Mouse (Mus musculus) A20 (cell line): ENCODE measurements around the gene Olig2.
"Not testable (repeated sequence)": the region's sequence is repeated elsewhere in the genome, so short reads cannot be mapped to it uniquely, and the experiment has no call there.

Experiments
- DNase-seq: peaks from one replicate; pipeline ENCODE4 v3.0.0-alpha.2; 2011; ENCODE audit warnings: low read depth, low spot score

Olig2 gene

DNA sequence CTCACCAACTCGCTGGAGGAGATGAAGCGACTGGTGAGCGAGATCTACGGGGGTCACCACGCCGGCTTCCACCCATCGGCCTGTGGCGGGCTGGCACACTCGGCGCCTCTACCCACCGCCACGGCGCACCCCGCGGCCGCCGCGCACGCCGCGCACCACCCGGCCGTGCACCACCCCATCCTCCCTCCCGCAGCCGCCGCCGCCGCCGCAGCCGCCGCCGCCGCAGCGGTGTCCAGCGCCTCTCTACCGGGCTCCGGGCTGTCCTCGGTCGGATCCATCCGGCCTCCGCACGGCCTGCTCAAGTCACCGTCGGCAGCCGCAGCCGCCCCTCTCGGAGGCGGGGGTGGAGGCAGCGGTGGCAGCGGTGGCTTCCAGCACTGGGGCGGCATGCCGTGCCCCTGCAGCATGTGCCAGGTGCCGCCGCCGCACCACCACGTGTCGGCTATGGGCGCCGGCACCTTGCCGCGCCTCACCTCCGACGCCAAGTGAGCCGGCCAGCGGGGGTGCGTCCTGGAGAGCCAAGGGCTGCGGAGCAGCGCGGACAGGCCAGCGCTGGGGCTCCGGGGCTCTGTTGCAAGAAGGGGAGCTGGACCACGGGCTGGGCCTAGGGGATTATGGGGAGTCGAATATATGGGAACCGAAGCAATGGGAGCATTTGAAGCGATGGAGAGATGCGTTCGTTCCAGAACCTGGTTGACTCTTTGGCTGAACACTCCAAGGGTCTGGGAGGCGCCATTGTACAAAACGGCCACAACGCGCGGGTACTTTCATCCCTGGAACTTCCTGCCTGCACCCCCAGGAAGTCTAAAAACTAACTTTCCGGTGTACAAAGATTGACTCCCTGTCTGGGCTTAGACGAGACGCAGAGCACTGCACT is 1.9 kb downstream of the Olig2 start:
- DNase-seq = no peak

DNA sequence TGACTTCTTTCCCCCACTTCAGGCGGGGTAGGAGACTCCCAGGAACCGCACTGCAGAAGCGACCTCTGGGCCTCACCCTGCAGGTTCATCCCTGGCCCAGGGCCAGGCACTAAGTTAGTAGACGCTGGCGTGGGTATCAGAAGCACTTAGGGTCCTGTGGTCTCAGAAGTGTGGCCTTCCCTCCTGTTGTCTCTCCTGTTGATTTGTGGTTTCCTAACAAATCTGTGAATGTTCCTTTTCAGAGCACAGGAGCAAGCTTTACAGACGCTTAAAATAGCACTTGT is 2.4 kb downstream of the Olig2 start:
- DNase-seq = no peak

DNA sequence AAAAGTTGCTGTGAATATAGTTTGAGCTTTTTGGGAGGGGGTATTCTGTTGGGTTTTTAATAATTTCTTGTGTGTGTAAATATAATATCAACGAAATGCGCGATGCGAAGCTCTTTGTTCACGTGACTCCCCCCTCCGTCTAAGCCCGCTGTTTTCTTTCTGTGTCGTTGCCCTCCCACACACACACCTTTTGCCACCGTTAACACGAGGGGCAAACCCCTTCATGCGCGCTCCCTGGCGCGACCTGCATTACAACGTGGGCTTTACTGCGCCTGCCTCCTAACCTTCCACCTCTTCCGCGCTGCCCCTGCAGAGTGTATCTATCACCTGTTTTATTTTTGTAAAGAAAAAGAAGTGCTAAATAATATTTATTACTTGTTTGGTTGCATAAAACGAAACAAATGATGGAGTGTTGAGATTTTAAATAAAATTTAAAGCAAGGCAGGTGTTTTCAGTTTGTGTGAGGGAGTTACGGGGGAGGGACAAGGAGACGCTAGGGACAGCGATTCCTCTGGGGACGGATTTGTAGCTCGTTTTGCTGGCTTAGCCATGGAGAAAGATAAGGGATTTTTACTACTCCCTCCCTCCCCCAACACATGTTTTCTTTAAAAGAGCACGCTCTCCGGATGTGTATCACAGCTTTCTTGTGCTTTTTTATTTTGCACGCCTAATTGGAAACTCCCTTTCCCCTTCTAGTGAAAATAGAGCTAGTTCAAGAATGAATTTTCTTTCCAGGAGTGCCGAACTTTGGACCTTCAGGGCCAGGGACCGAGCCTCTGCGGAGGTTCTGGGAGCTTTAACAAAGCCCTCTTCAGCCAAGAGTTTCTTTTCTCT is 3.2 kb downstream of the Olig2 start:
- DNase-seq = no peak

DNA sequence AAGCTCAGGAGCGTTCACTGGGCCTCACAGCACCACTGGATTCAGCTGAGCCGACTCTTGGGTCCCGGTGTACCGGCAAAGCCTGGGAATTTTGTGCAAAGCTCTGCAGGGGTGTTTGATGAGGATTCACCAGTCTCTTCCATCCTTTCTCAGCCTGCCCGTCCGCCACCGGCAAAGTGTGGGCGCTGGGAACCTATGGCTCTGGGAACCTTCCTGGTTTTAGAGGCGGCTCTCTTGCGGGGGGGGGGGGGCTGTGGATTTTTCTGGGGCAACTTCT is 3.8 kb downstream of the Olig2 start:
- no peak for DNase-seq

DNA sequence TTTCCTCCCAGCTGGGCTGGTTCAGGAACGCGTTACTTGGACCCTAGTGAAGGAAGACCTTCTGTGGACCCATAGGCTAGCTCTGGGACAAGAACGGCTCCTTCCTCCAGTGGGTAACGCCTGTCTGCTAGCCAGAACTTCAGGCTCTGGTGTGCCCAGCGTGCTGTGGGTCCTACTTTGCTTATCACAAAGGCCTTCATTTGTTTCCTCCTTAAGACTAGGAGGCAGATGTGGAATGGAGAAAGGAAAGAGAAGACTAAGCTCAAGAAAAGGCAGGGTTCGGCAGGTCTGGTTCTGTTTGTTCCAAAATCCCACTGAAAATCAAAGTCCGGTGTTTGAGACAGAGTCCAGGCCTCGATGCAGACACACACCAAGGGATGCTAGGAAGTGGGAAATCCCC is 4.4 kb downstream of the Olig2 start:
- no peak for DNase-seq

DNA sequence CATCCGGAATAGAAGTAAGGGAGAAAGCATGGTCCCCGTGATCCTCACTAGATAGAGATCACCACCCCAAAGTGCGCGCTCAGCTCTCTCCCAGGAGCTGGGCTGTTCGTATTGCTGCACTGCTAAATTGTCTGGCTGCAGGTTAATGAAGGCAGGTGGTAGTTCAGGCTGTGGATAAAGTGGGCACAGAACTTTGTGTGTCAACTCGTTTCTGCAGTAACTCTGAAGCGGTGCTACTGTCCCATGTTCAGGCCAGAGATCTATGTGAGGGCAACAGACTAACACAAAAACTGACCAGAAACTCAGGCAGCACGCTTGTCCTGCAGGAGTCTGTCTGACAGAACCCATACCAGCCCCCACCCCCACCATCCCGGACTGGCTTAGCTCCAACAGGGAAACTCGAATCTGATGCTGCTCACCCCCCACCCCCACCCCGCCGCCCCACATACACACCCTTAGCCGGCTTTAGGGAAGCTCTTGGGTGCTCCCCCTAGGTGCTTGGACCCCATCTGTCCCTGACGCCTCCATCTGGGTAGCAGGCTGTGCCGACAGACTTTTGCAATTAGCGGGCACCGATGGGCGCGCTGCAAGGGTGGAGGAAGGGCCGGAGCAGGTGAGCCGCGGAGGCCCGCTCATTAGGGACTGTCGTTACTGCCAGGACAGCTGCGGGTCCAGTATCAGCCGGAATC is 6.7 kb downstream of the Olig2 start:
- DNase-seq = no peak

DNA sequence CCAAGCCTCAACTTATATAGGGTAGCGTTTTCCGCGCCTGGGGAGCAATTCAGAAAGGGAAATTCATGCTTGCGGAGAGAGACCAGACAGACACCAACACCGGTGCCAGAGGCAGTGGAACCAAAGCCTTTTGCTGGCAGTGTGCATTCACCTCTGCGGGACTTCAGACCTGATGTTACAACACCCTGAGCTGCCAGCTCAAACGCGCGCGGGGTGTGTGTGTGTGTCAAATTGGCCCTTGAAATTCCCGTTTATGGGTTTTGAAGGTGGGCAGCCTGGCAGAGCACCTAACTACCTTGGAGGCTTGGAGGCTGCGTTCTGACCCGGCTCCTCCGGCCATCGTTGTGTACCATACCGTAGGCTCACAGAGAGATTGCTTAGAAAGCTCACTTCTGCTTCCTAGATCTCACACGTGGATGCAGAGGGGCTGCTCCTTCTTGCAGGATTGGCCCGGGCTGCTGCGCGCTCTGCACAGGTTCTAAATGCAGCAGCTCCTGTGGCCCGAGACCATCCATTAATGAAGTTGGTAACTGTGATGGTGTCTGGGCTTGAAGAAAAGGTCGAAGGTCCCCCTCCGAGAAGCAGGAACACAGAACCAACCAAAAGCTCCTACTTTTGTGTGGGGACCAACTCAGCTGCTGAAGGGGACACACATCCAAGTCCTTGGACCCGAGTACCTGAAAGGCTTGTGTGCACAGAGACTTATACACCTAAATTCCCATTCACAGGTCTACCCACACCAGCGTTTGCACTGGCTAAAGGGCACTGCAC is 7.4 kb downstream of the Olig2 start:
- DNase-seq = no peak

DNA sequence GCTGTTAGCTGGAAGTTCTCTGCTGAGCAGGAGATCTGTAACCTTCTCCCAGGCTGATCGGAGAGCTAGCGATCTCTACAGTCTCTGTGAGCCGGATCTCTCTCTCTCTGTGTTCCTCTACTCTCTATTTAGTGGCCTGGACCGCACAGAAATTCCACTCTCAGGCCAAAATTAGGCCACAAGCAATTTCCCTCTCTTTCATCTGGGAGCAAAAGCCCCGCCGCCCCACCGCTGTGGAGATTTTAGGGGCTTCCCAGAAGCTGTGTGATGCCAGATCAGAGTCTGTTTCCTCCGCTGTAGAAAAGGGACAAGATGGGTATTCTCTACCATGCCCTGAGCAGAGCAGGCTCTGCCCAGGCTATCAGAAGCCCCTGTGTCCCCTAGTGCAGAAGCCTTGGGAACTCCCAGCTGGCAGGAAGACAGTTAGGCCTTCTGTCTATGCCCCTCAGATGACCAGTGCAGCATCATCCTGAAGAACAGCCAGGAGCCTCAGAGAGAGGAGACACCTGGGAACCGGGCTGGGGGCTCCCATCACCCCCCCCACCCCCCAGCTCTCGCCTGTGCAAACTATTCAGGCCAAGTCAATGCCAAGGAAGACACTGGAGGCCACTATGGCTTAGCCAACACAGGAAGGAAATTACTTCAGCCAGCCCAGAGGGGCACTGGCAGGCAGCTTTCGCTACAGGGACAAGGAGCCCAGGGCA is 8.1 kb downstream of the Olig2 start:
- DNase-seq = no peak

DNA sequence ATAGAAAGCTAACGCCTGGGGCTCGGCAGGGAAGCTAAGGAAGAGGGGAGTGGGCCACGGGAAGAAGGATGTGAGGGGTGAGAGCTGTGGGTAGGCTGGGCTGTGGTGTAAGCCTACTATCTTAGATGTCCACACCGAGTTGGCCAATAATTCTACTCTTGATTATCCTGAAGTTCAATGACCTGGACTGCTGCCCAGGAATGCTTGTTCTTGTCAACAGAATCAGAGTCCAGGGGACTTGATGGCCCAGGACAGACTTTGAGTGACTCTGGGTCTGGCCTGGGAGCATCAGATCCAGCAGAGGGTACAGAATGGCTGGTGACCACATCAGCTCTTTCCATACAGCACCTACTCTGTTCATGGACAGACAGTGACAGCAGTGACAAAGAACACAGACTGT is 13.8 kb downstream of the Olig2 start:
- DNase-seq = no peak

DNA sequence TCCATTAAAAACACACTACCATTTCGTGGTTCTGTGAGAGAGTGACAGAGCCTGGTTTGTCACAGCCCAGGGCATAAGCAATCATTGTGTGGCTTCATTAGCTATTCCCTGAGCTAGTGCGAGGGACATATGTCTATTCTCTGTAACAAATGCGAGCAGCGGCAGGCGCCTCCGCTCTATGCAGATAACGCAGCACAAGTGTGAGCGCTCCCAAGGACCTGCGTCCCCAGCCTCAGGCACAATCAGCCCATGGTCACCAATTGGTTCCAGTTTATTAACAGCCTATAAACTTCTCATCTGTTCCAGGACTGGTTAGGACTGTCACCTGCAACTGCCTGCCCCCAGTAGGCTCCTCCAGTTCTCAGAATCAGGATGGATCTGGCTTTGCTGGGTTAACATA is 21.0 kb downstream of the Olig2 start:
- DNase-seq = no peak

DNA sequence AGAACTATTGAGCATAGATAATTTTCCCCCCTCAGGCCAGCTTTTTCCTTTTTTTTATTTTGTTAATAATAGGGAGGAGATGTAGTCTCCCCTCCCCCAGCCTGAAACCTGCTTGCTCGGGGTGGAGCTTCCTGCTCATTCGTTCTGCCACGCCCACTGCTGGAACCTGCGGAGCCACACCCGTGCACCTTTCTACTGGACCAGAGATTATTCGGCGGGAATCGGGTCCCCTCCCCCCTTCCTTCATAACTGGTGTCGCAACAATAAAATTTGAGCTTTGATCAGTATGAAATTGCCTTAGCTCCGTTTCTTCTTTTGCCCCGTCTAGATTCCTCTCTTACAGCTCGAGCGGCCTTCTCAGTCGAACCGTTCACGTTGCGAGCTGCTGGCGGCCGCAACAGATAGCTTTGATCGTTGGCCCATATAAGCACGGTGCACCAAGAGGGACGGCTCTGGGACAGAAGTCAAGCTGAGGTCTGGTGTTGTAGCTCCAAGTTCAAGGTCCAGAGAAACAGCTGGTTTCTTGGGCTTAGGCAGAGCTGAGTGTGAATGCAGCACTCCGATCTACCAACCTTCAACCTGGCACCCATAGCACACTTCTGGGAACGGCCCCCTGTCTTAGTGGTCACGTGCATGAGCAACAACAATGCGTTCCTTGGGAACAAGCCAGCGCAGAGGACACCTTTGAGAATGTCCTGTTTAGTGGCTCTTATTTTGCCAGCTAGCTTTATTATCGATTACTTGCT is 30.3 kb downstream of the Olig2 start:
- DNase-seq = not testable (repeated sequence)

DNA sequence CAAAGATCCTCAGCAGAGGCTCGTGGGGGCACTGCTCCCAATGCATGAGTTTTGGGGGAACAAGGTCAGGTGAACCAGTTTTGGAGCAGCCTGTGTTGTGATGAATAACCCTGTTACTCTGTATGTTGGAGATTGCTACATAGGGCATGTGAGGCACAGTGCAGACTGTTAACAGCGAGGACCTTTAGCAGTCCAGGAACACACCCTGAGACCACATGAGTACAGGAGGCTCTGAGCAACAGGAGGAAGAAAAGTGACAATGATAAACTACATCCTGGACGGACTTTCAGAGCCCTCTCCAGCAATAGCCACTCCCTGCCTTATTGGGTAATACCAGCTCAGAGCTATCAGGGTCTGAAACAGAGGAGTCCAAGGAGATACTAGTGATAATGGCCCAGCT is 33.7 kb downstream of the Olig2 start:
- DNase-seq = no peak

DNA sequence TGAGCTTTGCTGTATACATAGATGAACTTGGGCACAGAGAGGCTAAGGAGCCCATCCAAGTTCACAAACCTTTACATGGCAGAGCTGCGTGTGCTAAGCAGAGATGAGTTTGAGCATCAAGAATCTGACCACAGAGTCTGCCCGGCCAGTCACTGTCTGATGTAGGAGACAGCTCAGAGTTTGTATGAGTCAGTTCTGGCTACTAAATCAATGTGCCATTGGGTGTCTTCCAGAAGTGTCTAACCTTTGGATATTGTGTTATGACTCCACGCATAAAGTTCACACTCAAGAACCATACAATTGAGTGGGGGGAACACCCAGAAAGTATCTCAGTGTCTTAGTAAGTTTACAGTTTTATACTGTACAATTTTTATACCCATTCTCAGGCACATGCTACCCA is 35.6 kb downstream of the Olig2 start:
- DNase-seq = no peak

DNA sequence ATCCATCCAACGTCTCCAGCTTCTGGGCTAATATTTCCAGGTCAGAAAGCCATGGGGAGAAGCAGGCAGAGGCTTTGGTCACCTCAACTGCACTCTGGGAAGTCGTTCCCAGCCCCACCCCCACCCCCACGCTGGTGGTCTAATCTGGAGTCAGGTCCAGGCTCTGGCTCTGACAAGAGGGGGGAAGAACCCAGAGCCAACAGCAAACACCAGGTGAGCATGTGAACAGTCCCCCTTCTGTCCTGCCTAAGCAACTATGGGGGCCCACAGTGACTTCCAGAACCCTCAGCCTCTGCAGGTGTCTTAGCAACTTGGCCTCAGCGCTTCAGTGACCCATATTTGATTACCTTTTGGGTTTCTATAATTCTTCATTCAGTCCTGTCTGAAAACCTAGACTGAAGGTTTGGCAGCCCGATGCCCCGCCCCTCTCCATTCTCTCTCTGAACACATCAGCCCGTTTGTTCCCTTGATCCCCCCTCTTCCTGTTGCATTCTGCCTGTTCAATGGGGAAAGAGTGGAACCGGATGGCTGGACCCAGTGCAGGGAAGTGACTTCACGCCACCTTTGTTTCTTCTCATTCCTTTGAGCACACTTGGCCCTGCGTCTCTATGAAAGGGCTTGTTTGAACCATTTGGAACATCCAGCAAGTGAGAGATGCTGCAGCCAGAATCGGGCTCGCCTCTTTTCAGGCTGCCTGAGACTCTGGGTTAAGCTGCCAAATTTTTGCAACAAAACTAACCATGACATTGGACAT is 37.4 kb downstream of the Olig2 start:
- DNase-seq = no peak

DNA sequence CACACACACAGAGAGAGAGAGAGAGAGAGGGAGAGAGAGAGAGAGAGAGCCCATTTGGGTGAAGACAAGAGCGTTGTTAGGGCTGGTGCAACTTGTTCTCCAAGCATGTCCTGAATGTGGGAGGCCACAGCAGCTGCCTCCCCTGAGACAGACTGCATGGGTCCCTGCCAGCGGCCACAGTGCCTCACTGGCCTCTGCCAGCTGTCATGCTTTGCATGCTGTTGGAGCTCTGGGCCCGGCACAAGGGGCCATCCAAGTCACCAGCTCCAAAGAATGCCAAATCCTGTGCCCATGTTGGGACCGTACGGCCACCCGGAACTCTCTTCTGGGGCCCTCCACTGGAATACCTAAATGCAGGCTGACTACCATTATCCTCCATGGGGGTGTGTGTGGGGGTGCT is 40.7 kb downstream of the Olig2 start:
- no peak for DNase-seq

DNA sequence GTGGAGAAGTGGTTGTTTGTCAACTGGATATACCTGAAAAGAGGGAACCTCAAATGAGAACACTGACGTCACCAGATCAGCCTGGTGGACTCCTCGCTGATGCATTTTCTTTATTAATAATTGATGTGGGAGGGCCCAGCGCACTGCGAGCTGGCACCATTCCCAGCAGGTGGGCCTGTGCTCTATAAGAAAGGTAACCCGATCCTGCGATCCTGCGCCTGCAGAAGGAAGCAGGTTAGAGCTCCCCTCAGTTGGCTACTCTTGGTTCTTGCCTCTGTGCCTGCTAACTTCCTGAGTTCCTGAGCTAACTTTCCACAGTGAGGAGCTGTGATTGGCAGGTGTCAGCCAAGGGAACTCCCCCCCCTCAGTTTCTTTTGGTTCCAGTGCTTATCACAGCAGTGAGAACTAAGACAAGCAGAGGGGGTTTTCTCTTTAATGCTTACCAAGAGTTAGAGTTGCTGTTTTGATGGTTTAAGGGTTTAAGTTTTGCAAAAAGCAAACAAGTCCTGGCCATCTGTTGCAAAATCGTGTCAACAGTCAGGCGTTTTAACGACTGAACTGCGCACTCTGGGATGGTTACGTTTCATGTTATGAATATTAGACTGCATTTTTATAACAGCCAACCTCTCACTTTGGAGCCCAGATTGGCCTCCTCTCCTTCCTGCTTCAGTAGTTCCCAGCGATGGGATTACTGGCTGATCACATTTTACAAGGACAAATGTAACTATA is 43.6 kb downstream of the Olig2 start:
- DNase-seq = no peak

DNA sequence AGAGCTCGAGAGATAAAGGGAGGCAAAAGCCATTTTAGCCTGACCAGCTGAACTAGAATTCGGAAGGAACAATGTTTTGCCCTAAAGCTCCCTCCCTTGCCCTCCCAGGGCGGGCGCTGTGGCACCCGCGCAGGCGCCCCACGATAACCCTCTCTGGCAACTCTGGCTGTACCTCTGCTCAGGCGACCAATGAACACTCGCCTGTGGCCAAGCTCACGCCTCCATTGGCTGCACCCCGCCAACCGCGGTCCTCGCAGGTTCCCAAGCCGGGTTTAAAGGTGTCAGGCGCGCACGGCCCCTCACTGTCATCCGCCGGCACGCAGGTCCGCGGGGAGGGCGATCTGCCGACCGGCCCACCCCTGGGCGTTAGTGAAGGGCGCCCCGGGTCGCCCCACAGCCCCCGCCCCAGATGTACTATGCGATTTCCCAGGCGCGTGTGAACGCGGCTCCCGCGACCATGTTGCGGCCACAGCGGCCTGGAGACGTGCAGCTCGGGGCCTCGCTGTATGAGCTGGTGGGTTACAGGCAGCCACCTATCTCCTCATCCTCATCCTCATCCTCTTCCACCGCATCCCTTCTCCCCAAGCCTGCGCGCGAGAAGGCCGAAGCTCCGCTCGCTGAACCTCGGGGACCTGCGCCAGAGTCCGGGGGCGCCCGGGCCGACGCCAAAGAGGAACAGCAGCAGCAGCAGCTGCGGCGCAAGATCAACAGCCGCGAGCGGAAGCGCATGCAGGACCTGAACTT is 44.4 kb downstream of the Olig2 start, which contains the start of gene Olig1:
Gene Olig1 (plus strand): TSS at position 305 of the 744 bp plus-strand sequence.
- DNase-seq = no peak

DNA sequence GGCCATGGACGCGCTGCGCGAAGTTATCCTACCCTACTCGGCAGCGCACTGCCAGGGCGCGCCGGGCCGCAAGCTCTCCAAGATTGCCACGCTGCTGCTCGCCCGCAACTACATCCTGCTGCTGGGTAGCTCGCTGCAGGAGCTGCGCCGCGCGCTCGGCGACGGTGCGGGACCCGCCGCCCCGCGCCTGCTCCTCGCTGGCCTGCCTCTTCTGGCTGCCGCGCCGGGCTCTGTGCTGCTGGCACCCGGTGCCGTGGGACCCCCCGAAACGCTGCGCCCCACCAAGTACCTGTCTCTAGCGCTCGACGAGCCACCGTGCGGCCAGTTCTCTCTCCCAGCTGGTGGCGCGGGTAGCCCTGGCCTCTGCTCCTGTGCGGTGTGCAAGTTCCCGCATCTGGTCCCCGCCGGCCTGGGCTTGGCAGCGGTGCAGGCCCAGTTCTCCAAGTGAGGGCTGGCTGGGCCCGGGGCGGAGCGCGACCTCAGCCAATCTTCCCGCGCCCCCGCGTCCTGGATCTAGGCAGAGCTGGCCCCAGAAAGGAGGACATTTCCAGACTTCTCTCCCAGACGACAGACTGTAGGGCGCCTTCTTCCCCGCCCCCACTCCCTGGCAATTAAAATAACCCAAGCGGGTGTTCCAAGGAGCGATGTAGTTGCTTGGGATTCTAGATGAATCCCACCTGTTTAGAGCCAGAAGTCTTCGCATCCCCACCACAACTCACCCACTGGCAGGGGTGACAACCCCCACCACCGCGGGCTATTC is 45.1 kb downstream of the Olig2 start:
- no peak for DNase-seq
